Mouse (Mus musculus) ES-E14 (cell line): ENCODE results near the gene Dock4. TPM values are rescaled to one million over a fixed set of nuclear protein-coding genes. Genes with fewer than 3 reads are reported as not detected.
A peak's percentile ranks its signal among the peaks of the same experiment; 100 is the strongest.

Source experiments
- DNase-seq: peaks from one replicate; pipeline ENCODE4 v3.0.0-alpha.2; 2013; ENCODE audit warnings: low read depth, low spot score
- H3K27ac ChIP-seq: 2 replicates; pipeline ENCODE4 v1.5.1; 2012; ENCODE audit warnings: low read depth, mild to moderate bottlenecking, low read length, moderate library complexity, mixed read lengths; ENCODE audit not compliant: poor library complexity, insufficient read depth, severe bottlenecking
- H3K36me3 ChIP-seq: 2 replicates; pipeline ENCODE4 v1.6.1; 2012; ENCODE audit warnings: mild to moderate bottlenecking, low read length, moderate library complexity, mixed read lengths; ENCODE audit not compliant: control insufficient read depth, poor library complexity, insufficient read depth, severe bottlenecking
- H3K4me1 ChIP-seq, 2 experiments: fragments of 150-350 bp in 1 of 2; sonication (generic) in 1 of 2; 2 replicates each; pipeline ENCODE4 v1.6.1; 2012; ENCODE audit warnings: low read length in 2 of 2, mild to moderate bottlenecking in 1 of 2, mixed read lengths in 1 of 2; ENCODE audit not compliant: control insufficient read depth in 2 of 2, insufficient read depth in 2 of 2, poor library complexity in 1 of 2
- H3K4me3 ChIP-seq, 2 experiments: fragments of 150-350 bp in 1 of 2; sonication (generic) in 1 of 2; 2 replicates each; pipeline ENCODE4 v1.5.1; 2012; ENCODE audit warnings: low read length in 2 of 2, low read depth in 1 of 2, mild to moderate bottlenecking in 1 of 2, mixed read lengths in 1 of 2; ENCODE audit not compliant: insufficient read depth in 1 of 2, poor library complexity in 1 of 2, severe bottlenecking in 1 of 2
- H3K9ac ChIP-seq: 2 replicates; pipeline ENCODE4 v1.6.1; 2012; ENCODE audit warnings: low read depth, mild to moderate bottlenecking, low read length, mixed read lengths; ENCODE audit not compliant: poor library complexity, insufficient read depth, severe bottlenecking
- H3K9me3 ChIP-seq: fragments of 150-350 bp; sonication (generic); 2 replicates; pipeline ENCODE4 v1.6.1; 2012; ENCODE audit warnings: low read depth, mild to moderate bottlenecking, low read length; ENCODE audit not compliant: control insufficient read depth, insufficient read depth
- CHD2 ChIP-seq: IDR thresholded peaks from 2 replicates; pipeline ENCODE4 v1.6.1; 2014; ENCODE audit warnings: mild to moderate bottlenecking, low read depth, low read length, inconsistent platforms
- HCFC1 ChIP-seq: IDR thresholded peaks from 2 replicates; pipeline ENCODE4 v1.6.1; 2012; ENCODE audit warnings: low read length, inconsistent platforms, borderline replicate concordance; ENCODE audit not compliant: insufficient read depth
- MAFK ChIP-seq: IDR thresholded peaks from 2 replicates; pipeline ENCODE4 v1.6.1; 2014; ENCODE audit warnings: mild to moderate bottlenecking, low read depth, low read length, inconsistent platforms; ENCODE audit not compliant: insufficient read depth
- ZC3H11A ChIP-seq: IDR thresholded peaks from 2 replicates; pipeline ENCODE4 v1.6.1; 2012; ENCODE audit warnings: low read depth, mild to moderate bottlenecking, inconsistent platforms, low read length, borderline replicate concordance
- ZNF384 ChIP-seq: IDR thresholded peaks from 2 replicates; pipeline ENCODE4 v1.6.1; 2012; ENCODE audit warnings: low read depth, low read length, inconsistent platforms
- in situ Hi-C, 2 experiments: fragments of 600-800 bp; cut with MboI; formaldehyde crosslinking; loops; one replicate each; pipeline ENCODE4 v1.15.1; 2025; ENCODE audit warnings: low sequenced_read_pairs in 2 of 2, inconsistent platforms in 1 of 2; ENCODE audit not compliant: unreplicated experiment in 2 of 2
- total RNA-seq: library from RNA; depleted of rRNA; stranded (reverse); fragments of 300-350 nt; gene quantifications from 2 replicates; pipeline ENCODE4 v1.2.3, GENCODE M21; 2012

Dock4 gene
- total RNA-seq, 1 experiment, result 7.9 TPM

DNA sequence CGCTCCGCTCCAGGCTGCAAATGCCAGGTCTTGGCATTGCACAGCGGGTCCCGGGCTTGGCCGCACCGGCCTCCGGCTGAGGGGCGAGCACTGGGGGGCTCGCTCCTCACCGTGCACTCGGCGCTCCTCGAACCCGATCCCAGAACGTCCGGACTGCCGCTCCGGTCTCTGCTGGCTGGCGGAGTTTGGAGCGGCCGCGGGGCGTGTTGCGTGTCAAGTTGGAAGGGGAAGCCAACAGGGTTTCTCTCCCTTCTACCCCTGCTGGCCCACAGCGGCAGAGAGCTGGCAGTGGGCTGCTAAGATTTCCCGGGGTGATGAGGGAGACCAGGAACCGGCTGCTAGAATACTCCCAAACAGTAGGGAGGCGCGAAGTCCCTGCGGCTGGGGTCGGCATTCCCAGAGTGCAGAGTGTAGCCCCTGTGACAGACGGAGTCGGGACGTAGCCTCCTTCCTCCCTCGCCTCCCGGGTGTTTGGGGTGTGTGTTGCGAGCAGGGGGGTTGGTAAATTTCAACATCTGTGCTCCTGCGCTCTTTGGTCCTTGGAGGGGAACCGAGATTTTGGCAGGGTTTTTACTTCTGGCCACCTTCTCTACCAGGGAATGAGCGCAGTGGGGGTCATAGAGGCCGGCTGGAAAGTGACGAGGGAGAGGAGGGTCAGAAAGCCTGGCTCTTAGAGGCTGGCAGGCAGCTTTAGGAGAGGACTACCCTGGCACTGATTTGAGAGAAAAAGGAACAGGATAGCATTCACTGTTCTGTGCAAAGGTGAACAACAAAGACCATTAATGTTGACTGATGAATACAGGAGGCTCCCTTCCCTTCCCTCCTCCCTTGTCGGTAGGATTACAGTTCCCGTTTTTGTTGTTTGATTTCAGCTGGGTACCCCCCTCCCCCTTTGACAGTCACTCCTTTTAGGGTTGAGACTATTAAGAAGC, 964 bp downstream of the Dock4 start:
- Histone ChIP-seq H3K27ac (no peak overlapping the region), H3K4me3 (peak overlapping the region; percentile 78 to 100), H3K36me3 (no peaks in the 10 kb centered on the region), H3K4me1 (peaks cover 0 to 2% of the 10 kb centered on the region in 2 experiments; a peak in 1 of 4 replicates), H3K9me3 (no peaks in the 10 kb centered on the region), H3K9ac (peak overlapping the region; percentile 74)
- DNase-seq, result peak; percentile 26
- in situ Hi-C loops, result no loop called here
- TF ChIP-seq ZNF384 (no peak), HCFC1 (no peak), MAFK (no peak), ZC3H11A (no peak), CHD2 (no peak)

DNA sequence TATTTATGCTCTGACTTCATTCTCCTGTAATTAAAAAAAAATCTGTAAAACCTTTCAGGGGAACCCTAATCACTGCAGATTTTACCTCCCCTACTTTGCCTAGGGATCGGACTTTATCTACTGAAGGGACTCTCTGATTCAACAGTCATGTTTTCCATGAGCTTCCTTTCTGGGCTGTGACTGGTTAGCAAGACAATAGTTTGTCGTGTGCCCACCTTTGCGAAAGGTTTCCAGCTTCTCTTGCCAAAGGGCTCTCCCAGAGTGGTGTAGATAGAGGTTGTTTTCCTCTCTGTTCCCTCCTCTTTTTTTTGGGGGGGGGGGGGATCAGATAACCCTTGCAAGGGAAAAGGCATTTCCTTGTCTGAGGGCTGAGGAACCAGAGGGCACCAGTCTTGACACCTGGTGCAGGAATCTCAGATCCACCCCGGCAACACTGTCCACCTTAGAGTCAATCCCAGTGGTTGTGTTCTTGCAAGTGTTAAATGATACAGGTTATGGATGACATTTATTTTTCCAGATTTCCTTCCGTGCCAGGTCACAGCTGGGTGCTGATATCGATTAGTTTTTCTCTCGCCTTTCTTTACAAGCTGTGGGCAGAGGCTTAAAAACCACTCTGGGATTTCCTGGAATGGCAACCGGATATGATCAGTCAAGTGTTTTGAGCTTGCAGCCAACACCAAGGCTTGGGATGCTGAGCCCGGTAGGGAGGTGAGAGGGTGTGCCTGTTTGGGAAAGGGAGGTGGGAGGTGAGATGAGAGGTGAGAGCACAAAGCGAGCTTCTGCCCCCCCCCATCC, 2.0 kb downstream of the Dock4 start:
- H3K9ac ChIP-seq, result no peak overlapping the region; the same call in 1 of the 2 replicates

DNA sequence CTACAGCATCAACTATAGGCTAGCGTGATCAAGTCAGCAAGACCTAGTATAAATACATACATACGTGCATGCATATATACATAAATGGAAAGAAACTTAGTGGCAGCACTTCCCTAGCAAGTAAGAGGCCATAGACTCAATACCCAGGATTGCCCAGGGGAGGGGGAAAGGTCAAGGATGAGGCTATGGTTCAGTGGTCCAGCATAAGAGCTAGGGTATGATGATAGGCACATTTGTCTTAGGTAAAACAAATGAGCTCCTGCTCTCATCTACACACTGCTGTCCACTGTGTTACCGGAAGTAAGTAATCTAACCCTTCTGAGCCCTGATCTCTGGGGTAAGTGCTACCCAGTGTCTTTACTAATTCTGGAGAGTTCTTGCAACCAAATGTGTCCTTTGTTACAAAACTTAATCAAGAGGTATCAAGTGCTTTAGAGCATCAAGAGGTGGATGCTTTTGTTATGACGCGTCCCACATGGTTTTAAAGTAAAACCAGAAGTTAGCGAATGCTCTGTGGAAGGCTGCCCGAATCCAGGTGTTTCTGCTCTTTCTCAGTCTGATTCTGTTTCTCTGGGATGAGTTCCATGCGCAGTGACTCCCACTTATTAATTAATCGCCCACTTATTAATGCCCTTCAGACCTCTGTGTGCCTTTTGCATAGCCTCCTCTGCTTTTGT, 3.5 kb downstream of the Dock4 start:
- no peak for TF ChIP-seq MAFK
- TF ChIP-seq ZNF384, result no peak
- TF ChIP-seq ZC3H11A, result no peak
- no peak for TF ChIP-seq HCFC1
- no peak for TF ChIP-seq CHD2
- no peak for DNase-seq
- no peaks in the 10 kb centered on the region for H3K9me3 ChIP-seq

More for the DNA sequence above, 2.0 kb downstream of the Dock4 start:
- Histone ChIP-seq H3K4me3 (peak overlapping the region in 1 of 2 experiments; percentile 100; a peak in 1 of 4 replicates), H3K27ac (no peak overlapping the region), H3K9me3 (no peaks in the 10 kb centered on the region), H3K36me3 (no peaks in the 10 kb centered on the region), H3K4me1 (peaks cover 0 to 2% of the 10 kb centered on the region in 2 experiments; a peak in 2 of 4 replicates)
- TF ChIP-seq ZNF384, result no peak
- no peak for TF ChIP-seq HCFC1
- TF ChIP-seq CHD2, result no peak
- no peak for TF ChIP-seq ZC3H11A
- TF ChIP-seq MAFK, result no peak
- in situ Hi-C loops, result no loop called here
- DNase-seq, result no peak

DNA sequence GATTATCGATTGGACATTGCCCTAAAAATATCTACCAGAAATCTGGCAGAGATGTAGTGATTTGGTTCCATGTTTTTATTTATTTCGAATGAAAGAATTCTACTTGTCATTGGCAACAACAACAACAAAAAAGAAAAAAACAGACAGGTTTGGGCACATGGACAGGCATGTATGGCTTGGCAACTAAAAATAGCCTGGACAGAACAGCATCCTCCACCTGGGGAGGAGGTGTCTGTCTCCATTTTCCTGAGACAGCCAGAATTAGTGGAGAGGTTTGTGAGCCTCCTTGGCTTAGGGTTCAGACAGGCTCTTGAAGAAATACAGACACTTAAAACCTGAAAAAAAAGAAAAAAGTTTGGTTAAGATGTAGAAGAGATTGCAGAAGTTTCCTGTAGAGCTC, 10.8 kb downstream of the Dock4 start:
- Histone ChIP-seq H3K27ac (no peak overlapping the region), H3K9me3 (no peaks in the 10 kb centered on the region), H3K9ac (no peak overlapping the region), H3K4me3 (no peak overlapping the region), H3K36me3 (no peaks in the 10 kb centered on the region), H3K4me1 (peaks cover 6 to 7% of the 10 kb centered on the region in 2 experiments; a peak in 3 of 4 replicates)
- DNase-seq, result no peak
- TF ChIP-seq CHD2, result no peak
- TF ChIP-seq ZNF384, result no peak
- no peak for TF ChIP-seq MAFK
- TF ChIP-seq ZC3H11A, result no peak
- no peak for TF ChIP-seq HCFC1
- in situ Hi-C loops, result no loop called here

More for the DNA sequence above, 3.5 kb downstream of the Dock4 start:
- no peaks in the 10 kb centered on the region for H3K36me3 ChIP-seq
- H3K4me1 ChIP-seq, result peaks cover 0 to 2% of the 10 kb centered on the region in 2 experiments; a peak in 2 of 4 replicates
- no peak overlapping the region for H3K4me3 ChIP-seq
- H3K27ac ChIP-seq, result no peak overlapping the region
- in situ Hi-C loops, result no loop called here
- H3K9ac ChIP-seq, result no peak overlapping the region
